Mouse (Mus musculus) stomach, embryonic 16.5 days (tissue): Measurements from ENCODE around the gene Cxcl1. TPM values are rescaled to one million over a fixed set of nuclear protein-coding genes. Genes with fewer than 3 reads are reported as not detected.
"Not testable (repeated sequence)": the region's sequence is repeated elsewhere in the genome, so short reads cannot be mapped to it uniquely, and the experiment has no call there.

ENCODE experiments used
- ATAC-seq: fragments of 200-750 bp; cut with Nextera tagmentation; 2 replicates; pipeline ENCODE4 v1.8.0; 2017; ENCODE audit warnings: moderate number of reproducible peaks, moderate TSS enrichment; ENCODE audit not compliant: insufficient read depth, low FRiP score
- H3K27ac ChIP-seq: fragments of 300-500 bp; sonication (generic); 2 replicates; pipeline ENCODE4 v1.5.1; 2014; ENCODE audit warnings: low read length
- H3K27me3 ChIP-seq: fragments of 300-500 bp; sonication (generic); 2 replicates; pipeline ENCODE4 v1.6.1; 2014; ENCODE audit warnings: low read length, control low read depth, mixed read lengths; ENCODE audit not compliant: control insufficient read depth, insufficient read depth
- H3K36me3 ChIP-seq: fragments of 300-500 bp; sonication (generic); 2 replicates; pipeline ENCODE4 v1.6.1; 2014; ENCODE audit warnings: low read length; ENCODE audit not compliant: control insufficient read depth, insufficient read depth
- H3K4me1 ChIP-seq: fragments of 300-500 bp; sonication (generic); 2 replicates; pipeline ENCODE4 v1.6.1; 2014; ENCODE audit warnings: low read length, control low read depth, mixed read lengths; ENCODE audit not compliant: control insufficient read depth, insufficient read depth
- H3K4me2 ChIP-seq: fragments of 300-500 bp; sonication (generic); 2 replicates; pipeline ENCODE4 v1.6.1; 2014; ENCODE audit warnings: low read depth, low read length, mixed read lengths
- H3K4me3 ChIP-seq: fragments of 300-500 bp; sonication (generic); replicated peaks from 2 replicates; pipeline ENCODE4 v1.5.1; 2014; ENCODE audit warnings: mild to moderate bottlenecking, low read length
- H3K9ac ChIP-seq: fragments of 300-500 bp; sonication (generic); 2 replicates; pipeline ENCODE4 v1.6.1; 2014; ENCODE audit warnings: low read length
- H3K9me3 ChIP-seq: fragments of 300-500 bp; sonication (generic); replicated peaks from 2 replicates; pipeline ENCODE4 v1.6.1; 2016; ENCODE audit warnings: low read length, control low read depth; ENCODE audit not compliant: control insufficient read depth
- WGBS: fragments of 180-500 bp; shearing (Covaris S2); extraction: QIAGEN DNeasy Blood & Tissue Kit; methylation state at CpG from one replicate; pipeline ENCODE4 v1.1.7; 2014; 5-methylcytosine and 5-hydroxymethylcytosine counted together
- polyA plus RNA-seq: library from polyadenylated mRNA; unstranded; fragments of >200 nt; fragmentation: Nextera tagmentation; extraction: Ambion mirVana; gene quantifications from 2 replicates; pipeline ENCODE4 v1.2.1, GENCODE M21; 2015

Gene Cxcl1
- polyA plus RNA-seq = 0.94 and 1.1 TPM in 2 replicates

DNA sequence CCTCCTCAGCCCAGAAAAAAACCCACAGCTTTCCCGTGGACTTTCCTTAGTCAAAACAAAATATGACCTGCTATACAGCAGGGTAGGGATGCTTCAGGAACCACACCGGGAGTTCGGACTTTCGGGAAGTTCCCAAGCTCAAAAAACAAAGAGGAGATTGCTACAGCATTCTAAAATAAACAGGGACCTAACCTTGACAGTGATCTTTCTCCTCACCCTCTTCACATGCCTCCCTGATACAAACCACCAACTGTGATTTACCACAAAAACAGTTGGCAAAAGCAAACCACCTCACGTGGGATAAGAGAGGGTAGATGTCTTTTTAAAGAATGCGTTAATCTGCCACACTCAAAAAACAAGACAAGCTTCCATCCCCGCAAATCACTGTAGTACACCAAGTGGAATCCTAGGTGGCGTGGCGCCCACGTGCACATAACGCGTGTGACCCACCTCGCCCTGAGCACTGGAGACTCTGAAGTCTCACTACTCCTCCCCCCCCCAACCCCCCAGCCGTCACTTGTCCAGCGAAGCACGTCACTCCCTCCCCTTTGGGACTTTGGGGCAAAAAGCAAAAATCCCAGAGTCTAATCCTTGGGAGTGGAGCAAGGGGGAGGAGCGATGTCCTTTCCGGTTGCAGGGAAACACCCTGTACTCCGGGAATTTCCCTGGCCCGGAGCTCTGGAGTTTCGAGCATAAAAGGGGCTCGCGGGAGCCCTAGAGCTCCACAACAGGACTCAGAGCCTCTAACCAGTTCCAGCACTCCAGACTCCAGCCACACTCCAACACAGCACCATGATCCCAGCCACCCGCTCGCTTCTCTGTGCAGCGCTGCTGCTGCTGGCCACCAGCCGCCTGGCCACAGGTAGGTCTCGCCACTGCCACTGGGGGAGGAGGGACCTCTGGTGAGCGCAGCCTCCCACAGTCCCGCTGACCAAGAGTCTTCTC is at the start of gene Cxcl1:
TSS of gene Cxcl1 (plus strand) at position 723 of the 945 bp plus-strand sequence.
- Histone ChIP-seq H3K9ac (peak within 1 kb of the TSS; percentile 80), H3K36me3 (no peaks in the 10 kb centered on the region), H3K9me3 (no peaks in the 10 kb centered on the region), H3K4me3 (peak within 1 kb of the TSS; percentile 57), H3K27ac (no peak within 1 kb of the TSS), H3K4me1 (peaks cover 5% of the 10 kb centered on the region), H3K27me3 (no peaks in the 10 kb centered on the region), H3K4me2 (peak within 1 kb of the TSS; percentile 85)
- 8% methylated on average over 30 of the region's 30 CpGs for WGBS
- ATAC-seq = peak; percentile 85

DNA sequence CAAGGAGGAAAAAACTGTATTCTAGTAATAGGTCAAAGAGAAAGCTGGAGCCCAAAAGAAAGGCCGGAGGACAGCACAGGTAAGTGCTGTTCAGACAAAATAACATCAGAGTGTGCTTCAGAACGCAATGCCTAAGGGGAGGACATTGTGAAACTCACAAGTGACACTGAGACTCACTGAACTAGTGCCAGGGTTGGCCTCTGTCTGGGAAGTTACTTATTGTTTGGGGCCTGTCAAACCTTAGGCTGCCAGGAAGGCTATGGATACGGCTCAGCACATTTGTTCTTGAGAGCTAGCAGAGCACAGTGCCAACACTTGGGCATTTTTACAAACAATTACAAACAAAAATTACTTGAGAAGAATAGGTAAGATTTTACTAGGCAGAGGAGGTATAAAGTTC is 47.1 kb upstream of the Cxcl1 start:
- H3K27ac ChIP-seq = no peak overlapping the region
- no peaks in the 10 kb centered on the region for H3K36me3 ChIP-seq
- H3K9me3 ChIP-seq = no peaks in the 10 kb centered on the region
- 84% methylated on average over 3 of the region's 3 CpGs for WGBS
- no peaks in the 10 kb centered on the region for H3K4me1 ChIP-seq
- H3K4me2 ChIP-seq = no peak overlapping the region
- no peaks in the 10 kb centered on the region for H3K27me3 ChIP-seq
- no peak overlapping the region for H3K9ac ChIP-seq
- no peak for ATAC-seq
- H3K4me3 ChIP-seq = no peak overlapping the region

DNA sequence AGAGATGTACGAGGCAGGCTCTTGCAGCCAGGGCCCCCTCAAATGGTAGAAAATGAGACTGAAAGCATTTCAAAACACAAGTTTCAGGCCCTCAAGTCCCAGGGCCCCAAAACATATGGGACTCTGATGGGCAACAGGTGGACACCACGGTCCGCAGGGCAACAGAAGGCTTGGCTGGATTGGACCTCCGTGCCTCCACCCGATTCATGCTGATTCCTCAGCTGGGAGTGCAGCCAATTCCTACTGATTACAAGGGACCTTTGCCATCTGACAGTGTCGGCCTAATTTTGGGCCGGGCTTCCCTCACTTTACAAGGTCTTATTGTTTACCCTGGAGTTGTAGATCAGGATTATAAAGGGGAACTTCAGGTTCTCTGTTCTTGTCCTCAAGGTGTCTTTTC is 40.9 kb upstream of the Cxcl1 start:
- not testable (repeated sequence) for H3K4me2 ChIP-seq, H3K9ac ChIP-seq, ATAC-seq, H3K27ac ChIP-seq, H3K27me3 ChIP-seq, H3K36me3 ChIP-seq, H3K9me3 ChIP-seq, H3K4me3 ChIP-seq, H3K4me1 ChIP-seq
- WGBS = 92% methylated on average over 7 of the region's 7 CpGs

DNA sequence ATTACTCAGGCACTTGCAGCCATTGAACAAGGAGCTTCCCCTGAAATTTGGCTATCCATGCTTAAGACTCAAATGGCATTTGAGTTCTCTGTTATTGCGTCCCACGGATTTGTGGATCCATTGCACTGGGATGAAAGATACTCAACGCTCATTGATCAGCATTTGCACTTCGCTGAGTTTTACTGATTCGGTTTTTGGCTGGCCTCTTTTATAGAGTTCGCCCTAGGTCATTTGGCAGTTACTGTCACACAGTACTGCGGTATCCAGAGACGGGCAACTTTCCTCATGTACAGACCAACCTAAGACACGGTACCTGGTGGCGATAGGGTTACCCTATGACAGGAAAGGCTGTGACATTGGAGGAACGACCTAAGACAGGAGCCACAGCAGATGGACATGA is 39.6 kb upstream of the Cxcl1 start:
- not testable (repeated sequence) for H3K36me3 ChIP-seq, H3K9ac ChIP-seq, H3K4me3 ChIP-seq, H3K27ac ChIP-seq, H3K27me3 ChIP-seq, ATAC-seq, H3K4me1 ChIP-seq, H3K9me3 ChIP-seq, H3K4me2 ChIP-seq
- 91% methylated on average over 11 of the region's 11 CpGs for WGBS

DNA sequence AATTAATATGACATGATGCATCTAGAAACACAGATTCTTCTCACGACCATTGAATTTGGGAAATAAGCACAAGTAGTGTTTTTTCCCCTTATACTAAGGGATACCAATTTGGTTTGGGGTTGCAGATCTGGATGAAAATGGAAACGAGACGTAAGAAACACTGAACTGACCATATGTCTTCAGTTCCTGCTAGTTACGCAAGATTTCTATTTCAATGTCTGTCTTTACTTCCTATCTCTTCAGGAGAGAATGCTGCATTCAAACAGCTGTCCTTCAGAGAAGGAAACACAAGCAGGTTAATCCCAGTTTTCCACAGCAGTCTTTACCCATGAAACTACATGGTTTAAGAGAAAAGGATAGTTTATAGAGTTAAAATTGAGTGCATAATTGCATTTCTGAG is 37.8 kb upstream of the Cxcl1 start:
- H3K9ac ChIP-seq = no peak overlapping the region
- ATAC-seq = no peak
- no peak overlapping the region for H3K27ac ChIP-seq
- H3K27me3 ChIP-seq = no peaks in the 10 kb centered on the region
- WGBS = 80% methylated on average over 4 of the region's 4 CpGs
- no peaks in the 10 kb centered on the region for H3K36me3 ChIP-seq
- no peak overlapping the region for H3K4me2 ChIP-seq
- H3K9me3 ChIP-seq = no peaks in the 10 kb centered on the region
- H3K4me1 ChIP-seq = no peaks in the 10 kb centered on the region
- H3K4me3 ChIP-seq = no peak overlapping the region

DNA sequence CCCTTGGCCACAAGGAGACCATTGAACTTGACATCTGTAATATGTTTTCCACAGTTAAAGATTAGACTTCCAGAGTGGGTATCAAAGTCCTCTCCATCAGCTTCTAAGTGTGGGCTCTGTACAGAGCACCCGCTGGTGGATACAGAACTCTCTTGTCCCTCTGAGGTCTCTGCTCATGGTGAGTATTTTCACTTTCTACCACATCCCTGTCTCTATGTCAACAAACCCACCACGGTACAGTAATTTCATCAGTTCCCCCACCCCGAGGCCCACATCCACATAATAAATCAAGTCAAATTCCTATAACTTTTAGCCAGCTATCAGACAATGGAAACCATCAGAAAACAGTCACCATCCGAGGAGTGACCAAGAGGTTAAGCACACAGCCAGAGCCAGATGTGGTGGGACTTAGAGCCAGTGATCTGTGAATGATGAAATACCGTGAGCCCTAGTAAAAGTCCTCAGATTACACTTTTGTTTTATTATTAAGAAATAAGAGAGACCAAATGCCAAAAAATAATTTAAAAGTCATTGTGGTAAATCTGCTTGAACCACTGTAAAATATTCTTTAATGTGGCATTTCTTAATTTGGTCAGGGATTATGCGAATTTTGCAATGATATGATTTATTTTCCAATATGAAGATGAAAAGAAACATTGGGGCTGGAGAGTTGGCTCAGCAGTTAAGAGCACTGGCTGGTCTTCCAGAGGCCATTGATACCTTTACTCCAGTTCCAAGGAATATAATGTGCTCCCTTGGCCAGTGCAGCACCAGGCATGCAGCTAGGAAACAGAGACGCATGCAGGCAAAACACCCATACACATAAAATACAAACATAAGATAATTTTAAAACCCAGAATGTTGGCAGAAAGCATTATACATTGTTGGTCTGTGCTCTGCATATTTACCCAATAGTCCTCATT is 35.5 kb upstream of the Cxcl1 start:
- no peak overlapping the region for H3K4me3 ChIP-seq
- no peak overlapping the region for H3K4me2 ChIP-seq
- no peak overlapping the region for H3K27ac ChIP-seq
- H3K9ac ChIP-seq = no peak overlapping the region
- no peaks in the 10 kb centered on the region for H3K36me3 ChIP-seq
- no peaks in the 10 kb centered on the region for H3K4me1 ChIP-seq
- no peaks in the 10 kb centered on the region for H3K27me3 ChIP-seq
- no peak for ATAC-seq
- 60% methylated on average over 7 of the region's 7 CpGs for WGBS
- no peaks in the 10 kb centered on the region for H3K9me3 ChIP-seq

DNA sequence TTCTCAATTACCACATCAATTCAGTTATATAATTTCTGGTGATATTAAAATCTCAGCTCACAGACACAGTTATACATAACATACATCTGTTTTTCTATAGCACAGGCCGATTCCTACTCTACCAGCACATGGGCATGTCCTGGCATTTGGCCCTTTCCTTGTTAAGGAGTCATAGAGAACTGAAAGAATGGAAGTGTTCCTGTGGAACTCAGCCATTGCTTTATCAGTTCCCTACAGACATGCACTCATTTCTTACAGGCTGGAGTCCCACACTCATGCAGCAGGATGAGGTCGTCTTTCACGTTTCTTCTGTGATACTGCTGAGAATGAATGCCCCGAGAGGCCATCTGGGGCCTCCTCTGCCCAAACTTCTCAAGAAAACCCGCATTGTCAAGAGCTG is 33.6 kb upstream of the Cxcl1 start:
- no peak overlapping the region for H3K4me2 ChIP-seq
- H3K27me3 ChIP-seq = no peaks in the 10 kb centered on the region
- no peak overlapping the region for H3K27ac ChIP-seq
- H3K4me3 ChIP-seq = no peak overlapping the region
- ATAC-seq = no peak
- no peaks in the 10 kb centered on the region for H3K36me3 ChIP-seq
- WGBS = 72% methylated on average over 5 of the region's 5 CpGs
- H3K9me3 ChIP-seq = no peaks in the 10 kb centered on the region
- no peaks in the 10 kb centered on the region for H3K4me1 ChIP-seq
- H3K9ac ChIP-seq = no peak overlapping the region

DNA sequence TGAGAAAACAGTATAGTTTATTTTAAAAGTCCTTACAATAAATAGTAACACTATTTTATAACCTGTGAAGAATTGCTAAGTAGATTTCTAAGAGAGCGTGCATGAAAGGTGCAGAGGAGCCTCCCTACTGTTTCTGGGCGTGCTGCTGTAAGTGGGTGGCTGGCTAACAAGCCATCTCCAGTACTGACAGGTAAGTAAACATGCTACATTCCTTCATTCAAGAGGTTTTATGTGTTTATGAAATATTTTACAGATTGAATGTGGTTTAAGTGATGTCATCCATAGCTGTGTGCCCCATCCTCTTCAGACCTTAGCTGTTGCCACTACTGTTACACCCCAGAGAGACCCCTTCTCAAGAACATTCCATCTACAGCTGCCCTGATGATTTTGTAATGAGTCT is 32.6 kb upstream of the Cxcl1 start:
- Histone ChIP-seq H3K27me3 (no peaks in the 10 kb centered on the region), H3K27ac (no peak overlapping the region), H3K4me1 (no peaks in the 10 kb centered on the region), H3K4me3 (no peak overlapping the region), H3K9me3 (no peaks in the 10 kb centered on the region), H3K36me3 (no peaks in the 10 kb centered on the region), H3K4me2 (no peak overlapping the region), H3K9ac (no peak overlapping the region)
- ATAC-seq = no peak
- 61% methylated on average over 2 of the region's 2 CpGs for WGBS

DNA sequence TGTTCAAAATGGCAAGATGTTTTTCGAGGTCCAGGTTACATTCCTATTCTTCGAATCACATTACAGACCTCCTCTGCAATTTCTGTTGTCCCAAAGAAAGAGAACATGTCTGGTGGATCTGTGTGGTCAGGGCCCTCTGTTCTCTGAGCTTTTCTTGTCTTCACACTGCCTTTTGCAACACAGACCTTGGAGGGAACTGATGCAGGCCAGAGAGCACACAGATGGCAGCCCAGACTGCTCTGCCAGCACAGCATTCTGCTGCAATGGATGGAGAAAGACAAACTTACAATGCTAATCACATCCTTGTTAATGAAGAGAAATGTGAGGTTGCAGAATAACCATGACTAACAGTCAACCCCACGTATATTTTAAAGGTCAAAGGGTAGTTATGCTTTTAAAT is 32.0 kb upstream of the Cxcl1 start:
- H3K27me3 ChIP-seq = no peaks in the 10 kb centered on the region
- H3K27ac ChIP-seq = no peak overlapping the region
- H3K4me2 ChIP-seq = no peak overlapping the region
- H3K9ac ChIP-seq = no peak overlapping the region
- H3K9me3 ChIP-seq = no peaks in the 10 kb centered on the region
- no peaks in the 10 kb centered on the region for H3K36me3 ChIP-seq
- H3K4me3 ChIP-seq = no peak overlapping the region
- ATAC-seq = no peak
- H3K4me1 ChIP-seq = no peaks in the 10 kb centered on the region
- 78% methylated on average over 3 of the region's 3 CpGs for WGBS
